Mouse (Mus musculus): Measurements from ENCODE around the gene Dscam.

Dscam gene

GRCm38 (mm10) chr16:96774245-96774644, 396.3 kb downstream of the Dscam start:
- DNase-seq (ENCODE audit: low read depth, low spot score): no peak

- no peak for DNase-seq (ENCODE audit: low read depth, low spot score)
Observed at GRCm38 (mm10) chr16:96767985-96768384, 402.6 kb downstream of the Dscam start.

GRCm38 (mm10) chr16:96767508-96767907, 403.0 kb downstream of the Dscam start:
- DNase-seq (ENCODE audit: low read depth, low spot score): no peak

- no peak for DNase-seq (ENCODE audit: low read depth, low spot score)
Observed at GRCm38 (mm10) chr16:96761225-96761624, 409.3 kb downstream of the Dscam start.

- no peak for DNase-seq (ENCODE audit: low read depth, low spot score)
Observed at GRCm38 (mm10) chr16:96759081-96759603, 411.4 kb downstream of the Dscam start.

GRCm38 (mm10) chr16:96758381-96758780, 412.2 kb downstream of the Dscam start:
- DNase-seq (ENCODE audit: low read depth, low spot score): no peak

GRCm38 (mm10) chr16:96757588-96758313, 412.8 kb downstream of the Dscam start:
- DNase-seq (ENCODE audit: low read depth, low spot score): no peak

- DNase-seq (ENCODE audit: low read depth, low spot score): no peak
Observed at GRCm38 (mm10) chr16:96756994-96757393, 413.6 kb downstream of the Dscam start.

GRCm38 (mm10) chr16:96754971-96755504, 415.5 kb downstream of the Dscam start:
- no peak for DNase-seq (ENCODE audit: low read depth, low spot score)

GRCm38 (mm10) chr16:96754381-96754780, 416.2 kb downstream of the Dscam start:
- DNase-seq (ENCODE audit: low read depth, low spot score): no peak

- DNase-seq (ENCODE audit: low read depth, low spot score): no peak
Observed at GRCm38 (mm10) chr16:96753781-96754173, 416.8 kb downstream of the Dscam start.

GRCm38 (mm10) chr16:96753164-96753780, 417.3 kb downstream of the Dscam start:
- DNase-seq (ENCODE audit: low read depth, low spot score): no peak

GRCm38 (mm10) chr16:96742475-96743255, 427.9 kb downstream of the Dscam start:
- DNase-seq (ENCODE audit: low read depth, low spot score): no peak

- no peak for DNase-seq (ENCODE audit: low read depth, low spot score)
Observed at GRCm38 (mm10) chr16:96741336-96741735, 429.2 kb downstream of the Dscam start.

GRCm38 (mm10) chr16:96740073-96741055, 430.2 kb downstream of the Dscam start:
- DNase-seq (ENCODE audit: low read depth, low spot score): no peak

GRCm38 (mm10) chr16:96736501-96736900, 434.1 kb downstream of the Dscam start:
- no peak for DNase-seq (ENCODE audit: low read depth, low spot score)

- DNase-seq (ENCODE audit: low read depth, low spot score): no peak
Observed at GRCm38 (mm10) chr16:96730881-96731280, 439.7 kb downstream of the Dscam start.

- no peak for DNase-seq (ENCODE audit: low read depth, low spot score)
Observed at GRCm38 (mm10) chr16:96727836-96728774, 442.4 kb downstream of the Dscam start.

GRCm38 (mm10) chr16:96725071-96725724, 445.4 kb downstream of the Dscam start:
- no peak for DNase-seq (ENCODE audit: low read depth, low spot score)

Measured in embryo, embryonic 11.5 days (tissue).